Mouse (Mus musculus) ovary, adult 18-20 months (tissue): ENCODE measurements at regions not wholly inside any gene's neighbourhood (a gene's known extent, or its start where the extent isn't known, plus 50 kb on each side); places are given as distances from the start of the nearest gene placed in this dataset.

Source experiments
- DNase-seq: peaks from one replicate; pipeline ENCODE4 v3.0.0; 2022; ENCODE audit warnings: low spot score, mixed read lengths

- DNase-seq, result no peak
These were observed 336.7 kb downstream of the Hs3st3b1 start for GRCm38 (mm10) chr11:63585216-63585869.

- no peak for DNase-seq
These were observed 301.9 kb downstream of the Hs3st3b1 start for GRCm38 (mm10) chr11:63620220-63620619.

- no peak for DNase-seq
These were observed 291.8 kb downstream of the Hs3st3b1 start for GRCm38 (mm10) chr11:63630336-63630735.

GRCm38 (mm10) chr11:63657057-63657456 lies 265.0 kb downstream of the Hs3st3b1 start:
- no peak for DNase-seq

GRCm38 (mm10) chr11:63665268-63665934 lies 256.7 kb downstream of the Hs3st3b1 start:
- no peak for DNase-seq

- no peak for DNase-seq
These were observed 251.6 kb downstream of the Hs3st3b1 start for GRCm38 (mm10) chr11:63670477-63670876.

GRCm38 (mm10) chr11:63671816-63672215 lies 250.3 kb downstream of the Hs3st3b1 start:
- DNase-seq, result no peak

- DNase-seq, result no peak
These were observed 244.2 kb downstream of the Hs3st3b1 start for GRCm38 (mm10) chr11:63677921-63678320.

- DNase-seq, result no peak
These were observed 243.6 kb downstream of the Hs3st3b1 start for GRCm38 (mm10) chr11:63678382-63678905.

GRCm38 (mm10) chr11:63679491-63679890 lies 242.6 kb downstream of the Hs3st3b1 start:
- DNase-seq, result no peak

- DNase-seq, result no peak
These were observed 237.7 kb downstream of the Hs3st3b1 start for GRCm38 (mm10) chr11:63684228-63684980.

GRCm38 (mm10) chr11:63691041-63691440 lies 231.0 kb downstream of the Hs3st3b1 start:
- no peak for DNase-seq

- no peak for DNase-seq
These were observed 217.0 kb downstream of the Hs3st3b1 start for GRCm38 (mm10) chr11:63704995-63705580.

GRCm38 (mm10) chr11:63706057-63706456 lies 216.0 kb downstream of the Hs3st3b1 start:
- DNase-seq, result no peak

- no peak for DNase-seq
These were observed 215.0 kb downstream of the Hs3st3b1 start for GRCm38 (mm10) chr11:63707093-63707492.

- DNase-seq, result no peak
These were observed 213.7 kb downstream of the Hs3st3b1 start for GRCm38 (mm10) chr11:63708412-63708811.

GRCm38 (mm10) chr11:63712053-63712864 lies 209.8 kb downstream of the Hs3st3b1 start:
- DNase-seq, result no peak

- DNase-seq, result no peak
These were observed 199.8 kb downstream of the Hs3st3b1 start for GRCm38 (mm10) chr11:63722261-63722660.

GRCm38 (mm10) chr11:63730880-63731279 lies 191.2 kb downstream of the Hs3st3b1 start:
- DNase-seq, result no peak

GRCm38 (mm10) chr11:63753260-63753659 lies 168.8 kb downstream of the Hs3st3b1 start:
- DNase-seq, result no peak

- no peak for DNase-seq
These were observed 167.3 kb downstream of the Hs3st3b1 start for GRCm38 (mm10) chr11:63754826-63755225.
